Mouse (Mus musculus) forebrain, embryonic 16.5 days (tissue): Measurements from ENCODE around the gene Abhd11. TPM values are rescaled to one million over a fixed set of nuclear protein-coding genes. Genes with fewer than 3 reads are reported as not detected.

ENCODE experiments used
- ATAC-seq: fragments of 200-750 bp; cut with Nextera tagmentation; 2 replicates; pipeline ENCODE4 v1.8.0; 2017; ENCODE audit warnings: mild to moderate bottlenecking, moderate library complexity
- H3K27ac ChIP-seq: fragments of 300-500 bp; sonication (generic); 2 replicates; pipeline ENCODE4 v1.5.1; 2014; ENCODE audit warnings: low read length, control low read depth
- H3K27me3 ChIP-seq: fragments of 300-500 bp; sonication (generic); replicated peaks from 2 replicates; pipeline ENCODE4 v1.6.1; 2014; ENCODE audit warnings: low read length; ENCODE audit not compliant: control insufficient read depth, insufficient read depth
- H3K36me3 ChIP-seq: fragments of 300-500 bp; sonication (generic); 2 replicates; pipeline ENCODE4 v1.6.1; 2014; ENCODE audit not compliant: control insufficient read depth, insufficient read depth
- H3K4me1 ChIP-seq: fragments of 300-500 bp; sonication (generic); replicated peaks from 2 replicates; pipeline ENCODE4 v1.6.1; 2014; ENCODE audit warnings: low read length; ENCODE audit not compliant: control insufficient read depth, insufficient read depth
- H3K4me2 ChIP-seq: fragments of 300-500 bp; sonication (generic); 2 replicates; pipeline ENCODE4 v1.6.1; 2014; ENCODE audit warnings: mild to moderate bottlenecking, low read length, control low read depth
- H3K4me3 ChIP-seq: fragments of 300-500 bp; sonication (generic); replicated peaks from 2 replicates; pipeline ENCODE4 v1.5.1; 2014; ENCODE audit warnings: mild to moderate bottlenecking, low read length, control low read depth
- H3K9ac ChIP-seq: fragments of 300-500 bp; sonication (generic); replicated peaks from 2 replicates; pipeline ENCODE4 v1.6.1; 2014; ENCODE audit warnings: low read depth, low read length, control low read depth
- H3K9me3 ChIP-seq: fragments of 300-500 bp; sonication (generic); 2 replicates; pipeline ENCODE4 v1.6.1; 2016; ENCODE audit warnings: low read length; ENCODE audit not compliant: control insufficient read depth
- WGBS: fragments of 180-500 bp; shearing (Covaris S2); extraction: QIAGEN DNeasy Blood & Tissue Kit; methylation state at CpG from one replicate; pipeline ENCODE4 v1.1.7; 2014; 5-methylcytosine and 5-hydroxymethylcytosine counted together
- polyA plus RNA-seq: library from polyadenylated mRNA; unstranded; fragments of >200 nt; fragmentation: Nextera tagmentation; extraction: Ambion mirVana; gene quantifications from 2 replicates; pipeline ENCODE4 v1.2.1, GENCODE M21; 2015

The Abhd11 gene
- polyA plus RNA-seq, 1 experiment from 2014 or later, result 78.0 TPM

DNA sequence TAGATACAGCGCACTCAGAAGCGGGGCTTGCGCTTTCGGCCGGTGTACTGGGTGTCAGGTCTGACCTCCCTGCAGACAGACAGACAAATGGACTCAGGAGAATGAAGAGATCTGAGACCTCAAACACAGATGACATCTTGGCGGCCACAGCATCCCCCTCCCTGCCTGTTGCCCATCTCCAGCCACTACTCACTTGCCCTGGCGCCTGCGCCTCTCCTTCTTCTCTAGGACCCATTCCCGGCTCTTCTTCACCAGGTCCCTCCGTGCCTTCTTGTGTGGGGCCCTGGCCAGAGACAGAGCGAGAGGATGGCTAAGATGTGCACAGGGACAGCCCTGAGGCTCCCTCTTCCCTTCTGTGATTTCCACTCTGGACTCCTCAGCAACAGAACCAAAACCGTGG is 44.4 kb downstream of the Abhd11 start:
- Histone ChIP-seq H3K27me3 (no peaks in the 10 kb centered on the region), H3K36me3 (peaks cover 30% of the 10 kb centered on the region), H3K4me3 (no peak overlapping the region), H3K9me3 (no peaks in the 10 kb centered on the region), H3K27ac (no peak overlapping the region), H3K4me1 (no peaks in the 10 kb centered on the region), H3K9ac (no peak overlapping the region), H3K4me2 (no peak overlapping the region)
- 96% methylated on average over 12 of the region's 12 CpGs for WGBS
- no peak for ATAC-seq

Other genes with a start within 250 kb of the Abhd11 start
- gene Tmem270, start 102.4 kb upstream of the Abhd11 start, polyA plus RNA-seq, result not detected in 2 replicates
- not detected in 2 replicates for gene Cldn13, start 93.6 kb upstream of the Abhd11 start, polyA plus RNA-seq
- gene Mettl27, start 76.8 kb upstream of the Abhd11 start, polyA plus RNA-seq, result 8.4 and 10.6 TPM in 2 replicates
- gene Cldn4, start 62.2 kb upstream of the Abhd11 start, polyA plus RNA-seq, result not detected in 2 replicates
- gene Cldn3, start 22.9 kb upstream of the Abhd11 start, polyA plus RNA-seq, result 13.0 and 13.6 TPM in 2 replicates
- 81.6 and 110 TPM in 2 replicates for gene Stx1a, start 14.3 kb downstream of the Abhd11 start, polyA plus RNA-seq
- gene Dnajc30, start 55.0 kb downstream of the Abhd11 start, polyA plus RNA-seq, result 35.2 and 40.4 TPM in 2 replicates
- gene Bud23, start 55.8 kb downstream of the Abhd11 start, polyA plus RNA-seq, result 81.9 and 96.3 TPM in 2 replicates
- 27.2 and 27.7 TPM in 2 replicates for gene Vps37d, start 69.1 kb downstream of the Abhd11 start, polyA plus RNA-seq
- 0.68 and 0.76 TPM in 2 replicates for gene Mlxipl, start 80.7 kb downstream of the Abhd11 start, polyA plus RNA-seq
- 19.2 and 22.0 TPM in 2 replicates for gene Tbl2, start 140.5 kb downstream of the Abhd11 start, polyA plus RNA-seq
- gene Bcl7b, start 159.1 kb downstream of the Abhd11 start, polyA plus RNA-seq, result 49.7 and 53.9 TPM in 2 replicates
- gene Baz1b, start 178.1 kb downstream of the Abhd11 start, polyA plus RNA-seq, result 34.4 and 39.4 TPM in 2 replicates
- gene Fzd9, start 242.1 kb downstream of the Abhd11 start, polyA plus RNA-seq, result 11.9 and 12.4 TPM in 2 replicates